Mouse (Mus musculus): Measurements from ENCODE around the gene Trp53. TPM values are rescaled to one million over a fixed set of nuclear protein-coding genes. Genes with fewer than 3 reads are reported as not detected.

Trp53 gene
- polyA plus RNA-seq, 1 experiment from 2014 or later = 48.0 TPM

- Histone ChIP-seq H3K4me2 (replicated peaks; ENCODE audit: low read depth) (no peak overlapping the region), H3K9me3 (ENCODE audit: control insufficient read depth) (no peaks in the 10 kb centered on the region), H3K27me3 (replicated peaks; ENCODE audit: control insufficient read depth, insufficient read depth, low read length) (no peaks in the 10 kb centered on the region), H3K9ac (ENCODE audit: low read depth, low read length) (no peak overlapping the region), H3K36me3 (ENCODE audit: control insufficient read depth, insufficient read depth) (peaks cover 51% of the 10 kb centered on the region), H3K4me3 (ENCODE audit: low read depth, low read length) (no peak overlapping the region), H3K27ac (ENCODE audit: low read depth, low read length) (no peak overlapping the region), H3K4me1 (replicated peaks; ENCODE audit: control insufficient read depth, insufficient read depth, low read length) (no peaks in the 10 kb centered on the region)
- WGBS = 93% methylated on average over 8 of the region's 8 CpGs
- no peak for TF ChIP-seq CTCF (IDR thresholded peaks at IDR 0.05; ENCODE audit: low read depth)
- no peak for ATAC-seq
Observed at GRCm38 (mm10) chr11:69590622-69591021, 10.5 kb downstream of the Trp53 start.

DNA sequence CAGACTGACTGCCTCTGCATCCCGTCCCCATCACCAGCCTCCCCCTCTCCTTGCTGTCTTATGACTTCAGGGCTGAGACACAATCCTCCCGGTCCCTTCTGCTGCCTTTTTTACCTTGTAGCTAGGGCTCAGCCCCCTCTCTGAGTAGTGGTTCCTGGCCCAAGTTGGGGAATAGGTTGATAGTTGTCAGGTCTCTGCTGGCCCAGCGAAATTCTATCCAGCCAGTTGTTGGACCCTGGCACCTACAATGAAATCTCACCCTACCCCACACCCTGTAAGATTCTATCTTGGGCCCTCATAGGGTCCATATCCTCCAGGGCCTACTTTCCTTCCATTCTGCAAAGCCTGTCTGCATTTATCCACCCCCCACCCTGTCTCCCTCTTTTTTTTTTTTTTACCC lies 11.3 kb downstream of the Trp53 start:
- H3K4me1 ChIP-seq (replicated peaks; ENCODE audit: control insufficient read depth, insufficient read depth, low read length) = no peaks in the 10 kb centered on the region
- no peak overlapping the region for H3K27ac ChIP-seq (ENCODE audit: low read depth, low read length)
- no peak overlapping the region for H3K4me2 ChIP-seq (replicated peaks; ENCODE audit: low read depth)
- no peak overlapping the region for H3K9ac ChIP-seq (ENCODE audit: low read depth, low read length)
- no peaks in the 10 kb centered on the region for H3K27me3 ChIP-seq (replicated peaks; ENCODE audit: control insufficient read depth, insufficient read depth, low read length)
- no peak for ATAC-seq
- peaks cover 51% of the 10 kb centered on the region for H3K36me3 ChIP-seq (ENCODE audit: control insufficient read depth, insufficient read depth)
- no peak for TF ChIP-seq CTCF (IDR thresholded peaks at IDR 0.05; ENCODE audit: low read depth)
- no peak overlapping the region for H3K4me3 ChIP-seq (ENCODE audit: low read depth, low read length)
- H3K9me3 ChIP-seq (ENCODE audit: control insufficient read depth) = no peaks in the 10 kb centered on the region
- 90% methylated on average over 3 of the region's 3 CpGs for WGBS

DNA sequence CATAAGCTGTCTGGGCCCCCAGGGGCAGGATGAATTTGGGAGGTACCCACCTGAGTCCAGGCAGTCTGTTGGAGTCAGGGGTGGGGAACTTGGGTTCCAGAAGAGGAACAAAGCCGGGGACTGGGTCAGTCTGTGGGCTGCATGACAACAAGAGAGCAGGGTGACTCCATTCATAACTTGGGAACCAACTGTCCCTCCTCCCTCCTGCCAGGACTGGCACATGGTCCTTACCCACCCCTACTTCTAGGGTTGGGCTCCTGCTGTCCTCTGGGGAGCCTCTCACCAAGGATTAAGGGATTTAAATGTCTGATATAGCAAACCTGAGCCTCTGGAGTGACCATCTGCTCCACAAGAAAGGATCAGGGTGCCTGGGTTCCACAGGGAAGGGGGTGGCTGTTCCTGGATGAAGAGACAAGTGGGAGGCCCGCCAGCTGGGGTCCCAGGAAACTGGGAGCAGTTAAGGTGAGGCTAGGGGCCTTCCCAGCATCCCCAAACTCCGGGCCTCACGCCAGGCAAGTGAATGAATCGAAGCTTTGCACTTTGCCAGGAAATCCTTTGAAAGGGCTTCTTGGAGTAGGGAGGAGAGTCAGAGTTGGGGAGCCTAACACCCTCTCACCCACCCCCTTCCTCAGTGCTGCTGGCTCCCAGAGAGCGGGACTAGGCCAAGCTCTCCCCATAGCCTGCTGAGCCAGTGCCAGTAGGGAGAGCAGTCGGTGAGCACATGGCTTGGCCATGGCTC lies 11.9 kb downstream of the Trp53 start:
- WGBS = 75% methylated on average over 7 of the region's 7 CpGs
- no peaks in the 10 kb centered on the region for H3K27me3 ChIP-seq (replicated peaks; ENCODE audit: control insufficient read depth, insufficient read depth, low read length)
- no peak overlapping the region for H3K9ac ChIP-seq (ENCODE audit: low read depth, low read length)
- no peak for TF ChIP-seq CTCF (IDR thresholded peaks at IDR 0.05; ENCODE audit: low read depth)
- H3K27ac ChIP-seq (ENCODE audit: low read depth, low read length) = no peak overlapping the region
- no peak for ATAC-seq
- no peak overlapping the region for H3K4me3 ChIP-seq (ENCODE audit: low read depth, low read length)
- H3K9me3 ChIP-seq (ENCODE audit: control insufficient read depth) = no peaks in the 10 kb centered on the region
- no peak overlapping the region for H3K4me2 ChIP-seq (replicated peaks; ENCODE audit: low read depth)
- H3K36me3 ChIP-seq (ENCODE audit: control insufficient read depth, insufficient read depth) = peaks cover 51% of the 10 kb centered on the region
- no peaks in the 10 kb centered on the region for H3K4me1 ChIP-seq (replicated peaks; ENCODE audit: control insufficient read depth, insufficient read depth, low read length)

DNA sequence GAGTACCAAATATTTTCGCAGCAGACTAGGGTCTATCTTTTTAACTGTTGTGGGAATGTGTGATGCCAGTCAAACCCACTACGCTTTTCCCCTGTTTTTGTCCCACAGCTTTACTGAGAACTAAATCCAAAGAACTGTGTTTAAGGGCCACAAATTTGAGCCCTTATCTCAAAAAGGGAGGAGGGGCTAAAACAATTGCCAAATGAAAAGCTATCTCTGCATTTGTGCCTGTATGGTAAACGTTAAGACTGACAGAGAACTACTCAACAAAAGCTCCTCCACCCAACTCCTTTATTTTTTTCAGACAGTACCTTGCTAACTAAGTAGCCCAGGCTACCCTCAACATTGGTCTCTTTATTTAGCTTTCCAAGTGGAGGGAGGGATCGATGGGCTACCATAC lies 12.6 kb downstream of the Trp53 start:
- Histone ChIP-seq H3K27ac (ENCODE audit: low read depth, low read length) (no peak overlapping the region), H3K4me3 (ENCODE audit: low read depth, low read length) (no peak overlapping the region), H3K4me2 (replicated peaks; ENCODE audit: low read depth) (no peak overlapping the region), H3K4me1 (replicated peaks; ENCODE audit: control insufficient read depth, insufficient read depth, low read length) (no peaks in the 10 kb centered on the region), H3K9ac (ENCODE audit: low read depth, low read length) (no peak overlapping the region), H3K27me3 (replicated peaks; ENCODE audit: control insufficient read depth, insufficient read depth, low read length) (no peaks in the 10 kb centered on the region), H3K36me3 (ENCODE audit: control insufficient read depth, insufficient read depth) (peaks cover 46% of the 10 kb centered on the region), H3K9me3 (ENCODE audit: control insufficient read depth) (no peaks in the 10 kb centered on the region)
- ATAC-seq = no peak
- 79% methylated on average over 4 of the region's 4 CpGs for WGBS
- TF ChIP-seq CTCF (IDR thresholded peaks at IDR 0.05; ENCODE audit: low read depth) = no peak

DNA sequence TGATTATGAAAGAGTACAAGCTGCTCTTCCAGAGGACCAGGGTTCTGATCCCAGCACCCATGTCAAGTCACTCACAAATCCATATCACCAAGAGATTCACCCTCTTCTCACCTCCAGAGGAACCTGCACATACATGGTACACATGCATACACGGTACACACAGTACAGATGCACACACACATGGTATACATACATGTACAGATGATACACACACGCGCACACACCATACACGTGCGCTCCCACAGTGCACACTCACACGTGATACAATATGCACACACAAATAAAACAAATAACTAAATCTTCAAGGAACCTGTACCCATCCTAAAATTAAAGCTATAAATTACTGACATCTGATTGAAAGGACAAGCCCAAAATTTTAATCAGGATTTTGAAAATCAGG lies 14.7 kb downstream of the Trp53 start:
- Histone ChIP-seq H3K4me2 (replicated peaks; ENCODE audit: low read depth) (no peak overlapping the region), H3K27me3 (replicated peaks; ENCODE audit: control insufficient read depth, insufficient read depth, low read length) (no peaks in the 10 kb centered on the region), H3K4me1 (replicated peaks; ENCODE audit: control insufficient read depth, insufficient read depth, low read length) (no peaks in the 10 kb centered on the region), H3K27ac (ENCODE audit: low read depth, low read length) (no peak overlapping the region), H3K9me3 (ENCODE audit: control insufficient read depth) (no peaks in the 10 kb centered on the region), H3K36me3 (ENCODE audit: control insufficient read depth, insufficient read depth) (peaks cover 26% of the 10 kb centered on the region), H3K9ac (ENCODE audit: low read depth, low read length) (no peak overlapping the region), H3K4me3 (ENCODE audit: low read depth, low read length) (no peak overlapping the region)
- no peak for ATAC-seq
- 96% methylated on average over 6 of the region's 6 CpGs for WGBS
- no peak for TF ChIP-seq CTCF (IDR thresholded peaks at IDR 0.05; ENCODE audit: low read depth)

DNA sequence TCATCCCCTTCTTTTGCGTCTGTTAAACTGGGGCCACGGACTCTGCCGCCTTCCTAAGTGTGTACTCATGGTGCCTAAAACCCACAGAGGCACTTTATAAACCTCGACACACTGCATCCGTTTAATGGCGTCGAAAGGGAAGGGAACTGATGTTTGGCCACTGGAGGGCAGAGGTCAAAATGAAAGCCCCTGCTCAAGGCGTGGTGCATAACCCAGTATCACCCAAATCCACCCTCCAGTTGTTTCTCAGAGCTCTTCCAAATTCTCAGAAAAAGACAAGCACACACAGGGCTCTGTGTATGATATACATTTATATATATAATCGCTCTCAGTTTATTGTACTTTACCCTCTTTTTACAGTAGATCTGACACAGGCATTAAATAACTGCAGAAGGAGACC lies 19.3 kb downstream of the Trp53 start:
- 0 out of 2 replicates have a peak overlapping the region, but pooled peaks have one; percentile 17 for H3K4me2 ChIP-seq (replicated peaks; ENCODE audit: low read depth)
- no peak overlapping the region for H3K4me3 ChIP-seq (ENCODE audit: low read depth, low read length)
- no peak overlapping the region for H3K27ac ChIP-seq (ENCODE audit: low read depth, low read length)
- 14% methylated on average over 9 of the region's 9 CpGs for WGBS
- ATAC-seq = no peak
- peaks cover 8% of the 10 kb centered on the region; the same call in 1 of the 2 replicates for H3K27me3 ChIP-seq (replicated peaks; ENCODE audit: control insufficient read depth, insufficient read depth, low read length)
- no peak; the same call in 1 of the 2 replicates for TF ChIP-seq CTCF (IDR thresholded peaks at IDR 0.05; ENCODE audit: low read depth)
- H3K4me1 ChIP-seq (replicated peaks; ENCODE audit: control insufficient read depth, insufficient read depth, low read length) = 0 out of 2 replicates have a peak, but pooled peaks cover 4% of the 10 kb centered on the region
- H3K9ac ChIP-seq (ENCODE audit: low read depth, low read length) = no peak overlapping the region
- no peaks in the 10 kb centered on the region for H3K9me3 ChIP-seq (ENCODE audit: control insufficient read depth)
- no peaks in the 10 kb centered on the region for H3K36me3 ChIP-seq (ENCODE audit: control insufficient read depth, insufficient read depth)

All from intestine, postnatal 0 days (tissue).